Mouse (Mus musculus) embryonic fibroblast, embryonic 13.5 days (primary cell): ENCODE measurements around the gene Mta3.

Source experiments
- CTCF ChIP-seq: IDR thresholded peaks from 2 replicates; pipeline ENCODE4 v1.5.1; 2011; ENCODE audit warnings: mild to moderate bottlenecking, control low read depth, low read length, moderate library complexity, borderline replicate concordance; ENCODE audit not compliant: insufficient read depth
- POLR2A ChIP-seq: IDR thresholded peaks from 2 replicates; pipeline ENCODE4 v1.6.1; 2011; ENCODE audit warnings: low read depth, mild to moderate bottlenecking, control low read depth, low read length, moderate library complexity

DNA sequence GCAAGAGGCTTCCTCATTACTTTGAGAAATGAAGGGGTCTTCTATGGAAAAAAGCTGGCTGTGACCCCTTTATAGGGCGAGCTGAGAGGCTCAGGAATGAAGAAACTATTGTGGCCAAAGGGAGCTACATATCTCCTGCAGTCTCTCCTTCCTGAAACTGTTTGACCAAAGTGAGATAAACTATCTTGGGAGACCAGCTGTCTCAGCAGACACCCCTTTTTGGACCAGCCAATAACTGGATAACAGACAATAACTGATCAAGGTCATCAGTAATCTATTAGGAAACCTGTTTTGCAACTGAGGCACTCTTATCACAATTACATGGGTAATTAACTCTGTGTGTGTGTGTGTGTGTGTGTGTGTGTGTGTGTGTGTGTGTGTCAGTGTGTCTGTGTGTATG, 47.0 kb upstream of the Mta3 start:
- TF ChIP-seq CTCF (no peak), POLR2A (no peak)
